Mouse (Mus musculus): Measurements from ENCODE around the gene Zc3h7b. TPM values are rescaled to one million over a fixed set of nuclear protein-coding genes. Genes with fewer than 3 reads are reported as not detected.
"Not testable (repeated sequence)": the region's sequence is repeated elsewhere in the genome, so short reads cannot be mapped to it uniquely, and the experiment has no call there.

The Zc3h7b gene
- total RNA-seq, 2 experiments from 2014 or later: 68.9 to 69.9 TPM

- DNase-seq (ENCODE audit: low spot score in 2 of 2): no peak
These were observed 9.8 kb upstream of the Zc3h7b start for GRCm38 (mm10) chr15:81735075-81735474.

GRCm38 (mm10) chr15:81739296-81739695, 5.6 kb upstream of the Zc3h7b start:
- DNase-seq (ENCODE audit: low spot score in 2 of 2): no peak

- no peak for DNase-seq (ENCODE audit: low spot score in 2 of 2)
These were observed 4.9 kb upstream of the Zc3h7b start for GRCm38 (mm10) chr15:81739924-81740323.

GRCm38 (mm10) chr15:81742368-81742767, 2.5 kb upstream of the Zc3h7b start:
- DNase-seq (ENCODE audit: low spot score in 2 of 2): not testable (repeated sequence)

GRCm38 (mm10) chr15:81745601-81746114, 801 bp downstream of the Zc3h7b start:
- peak; percentile 56 to 67 for DNase-seq (ENCODE audit: low spot score in 2 of 2)

- DNase-seq (ENCODE audit: low spot score in 2 of 2): no peak
These were observed 4.9 kb downstream of the Zc3h7b start for GRCm38 (mm10) chr15:81749742-81750141.

GRCm38 (mm10) chr15:81753669-81754068, 8.8 kb downstream of the Zc3h7b start:
- DNase-seq (ENCODE audit: low spot score in 2 of 2): no peak

GRCm38 (mm10) chr15:81758701-81759100, 13.8 kb downstream of the Zc3h7b start:
- DNase-seq (ENCODE audit: low spot score in 2 of 2): no peak

- DNase-seq (ENCODE audit: low spot score in 2 of 2): no peak
These were observed 14.7 kb downstream of the Zc3h7b start for GRCm38 (mm10) chr15:81759542-81759941.

- no peak for DNase-seq (ENCODE audit: low spot score in 2 of 2)
These were observed 15.7 kb downstream of the Zc3h7b start for GRCm38 (mm10) chr15:81760361-81761079.

- no peak for DNase-seq (ENCODE audit: low spot score in 2 of 2)
These were observed 16.5 kb downstream of the Zc3h7b start for GRCm38 (mm10) chr15:81761381-81761780.

GRCm38 (mm10) chr15:81761959-81762358, 17.1 kb downstream of the Zc3h7b start:
- no peak for DNase-seq (ENCODE audit: low spot score in 2 of 2)

GRCm38 (mm10) chr15:81764573-81764972, 19.7 kb downstream of the Zc3h7b start:
- no peak for DNase-seq (ENCODE audit: low spot score in 2 of 2)

- DNase-seq (ENCODE audit: low spot score in 2 of 2): no peak
These were observed 20.8 kb downstream of the Zc3h7b start for GRCm38 (mm10) chr15:81765651-81766050.

GRCm38 (mm10) chr15:81766439-81766838, 21.6 kb downstream of the Zc3h7b start:
- peak in 1 of 2 experiments; percentile 48 for DNase-seq (ENCODE audit: low spot score in 2 of 2)

- no peak for DNase-seq (ENCODE audit: low spot score in 2 of 2)
These were observed 24.2 kb downstream of the Zc3h7b start for GRCm38 (mm10) chr15:81769037-81769436.

- no peak for DNase-seq (ENCODE audit: low spot score in 2 of 2)
These were observed 27.7 kb downstream of the Zc3h7b start for GRCm38 (mm10) chr15:81772431-81773120.

GRCm38 (mm10) chr15:81774505-81775171, 29.8 kb downstream of the Zc3h7b start:
- peak in 1 of 2 experiments; percentile 46 for DNase-seq (ENCODE audit: low spot score in 2 of 2)

- no peak for DNase-seq (ENCODE audit: low spot score in 2 of 2)
These were observed 32.0 kb downstream of the Zc3h7b start for GRCm38 (mm10) chr15:81776631-81777422.

- no peak for DNase-seq (ENCODE audit: low spot score in 2 of 2)
These were observed 37.0 kb downstream of the Zc3h7b start for GRCm38 (mm10) chr15:81781816-81782215.

- no peak for DNase-seq (ENCODE audit: low spot score in 2 of 2)
These were observed 39.9 kb downstream of the Zc3h7b start for GRCm38 (mm10) chr15:81784762-81785161.
